Mouse (Mus musculus): ENCODE data around the gene Aptx. TPM values are rescaled to one million over a fixed set of nuclear protein-coding genes. Genes with fewer than 3 reads are reported as not detected.

Aptx gene
- polyA plus RNA-seq (2014; fragmentation: Illumina TruSeq; extraction: RNeasy Lipid Tissue Mini Kit (QIAGEN cat#74804); ENCODE audit: low replicate concordance), result 3.7 TPM

GRCm38 (mm10) chr4:40702797-40703709 is at the start of gene Aptx:
Aptx (minus strand) TSS chr4:40703194.

DNA sequence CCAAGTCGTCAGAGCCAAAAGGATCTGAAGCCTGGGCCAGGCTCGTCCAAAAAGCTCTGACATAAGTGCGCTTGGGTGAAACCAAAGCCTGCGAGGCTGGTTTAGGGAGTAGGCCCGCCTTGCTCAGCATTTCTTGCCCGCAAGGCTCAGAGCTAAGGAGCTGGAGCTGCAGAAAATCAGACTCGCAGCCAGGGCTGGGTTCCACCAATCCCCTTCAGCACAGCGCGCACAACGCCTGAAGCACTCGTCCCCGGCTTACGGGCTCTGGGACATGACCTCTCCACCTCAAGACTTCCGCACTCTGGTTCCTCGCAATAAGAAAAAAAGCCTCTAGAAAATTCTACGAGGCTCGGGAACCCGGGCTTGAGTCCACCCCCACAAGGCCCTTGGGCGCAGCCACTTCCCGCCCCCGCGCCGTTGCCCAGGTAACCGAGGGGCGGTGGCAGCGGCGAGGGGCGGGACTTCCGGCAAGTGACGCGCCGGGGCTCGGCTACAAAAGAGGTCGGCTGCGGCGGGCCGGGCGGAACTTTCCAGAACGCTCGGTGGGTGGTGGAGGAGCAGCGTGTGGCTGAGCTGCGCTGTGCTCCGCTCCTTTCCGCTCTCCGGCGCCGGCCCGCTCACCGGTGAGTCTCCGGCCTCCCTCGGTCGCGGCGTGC is 19.1 kb upstream of the Aptx start, which contains the start of gene Dnaja1:
Gene Dnaja1, plus strand, starts transcription at position 140 of the 656 bp plus-strand sequence.

Other genes with a start within 250 kb of the Aptx start
- gene Tmem215, start 231.0 kb downstream of the Aptx start, polyA plus RNA-seq (2014; fragmentation: Illumina TruSeq; extraction: RNeasy Lipid Tissue Mini Kit (QIAGEN cat#74804); ENCODE audit: low replicate concordance), result 0.30 TPM
- 805 TPM for gene Dnaja1, start 19.0 kb upstream of the Aptx start, polyA plus RNA-seq (2014; fragmentation: Illumina TruSeq; extraction: RNeasy Lipid Tissue Mini Kit (QIAGEN cat#74804); ENCODE audit: low replicate concordance)
- gene Smu1, start 54.7 kb upstream of the Aptx start, polyA plus RNA-seq (2014; fragmentation: Illumina TruSeq; extraction: RNeasy Lipid Tissue Mini Kit (QIAGEN cat#74804); ENCODE audit: low replicate concordance), result 146 TPM
- 53.0 TPM for gene B4galt1, start 150.8 kb upstream of the Aptx start, polyA plus RNA-seq (2014; fragmentation: Illumina TruSeq; extraction: RNeasy Lipid Tissue Mini Kit (QIAGEN cat#74804); ENCODE audit: low replicate concordance)
- gene Spink4, start 216.9 kb upstream of the Aptx start, polyA plus RNA-seq (2014; fragmentation: Illumina TruSeq; extraction: RNeasy Lipid Tissue Mini Kit (QIAGEN cat#74804); ENCODE audit: low replicate concordance), result 63.6 TPM
- gene Bag1, start 245.1 kb upstream of the Aptx start, polyA plus RNA-seq (2014; fragmentation: Illumina TruSeq; extraction: RNeasy Lipid Tissue Mini Kit (QIAGEN cat#74804); ENCODE audit: low replicate concordance), result 503 TPM
- 243 TPM for gene Chmp5, start 245.2 kb upstream of the Aptx start, polyA plus RNA-seq (2014; fragmentation: Illumina TruSeq; extraction: RNeasy Lipid Tissue Mini Kit (QIAGEN cat#74804); ENCODE audit: low replicate concordance)